Mouse (Mus musculus) MEL (cell line): Measurements from ENCODE around the gene Odf2l.

Source experiments
- CTCF ChIP-seq, 3 experiments: IDR thresholded peaks in 2 of 3; conservative IDR thresholded peaks in 1 of 3; 2 replicates each; pipeline ENCODE4 v1.5.1; 2011 to 2012; ENCODE audit warnings: low read length in 3 of 3, low read depth in 2 of 3, mild to moderate bottlenecking in 2 of 3, improper control_type of control experiment in 1 of 3, inconsistent platforms in 1 of 3, mixed read lengths in 1 of 3, moderate library complexity in 1 of 3; ENCODE audit not compliant: control insufficient read depth in 1 of 3, insufficient read depth in 1 of 3, poor library complexity in 1 of 3, severe bottlenecking in 1 of 3
- E2F4 ChIP-seq: IDR thresholded peaks from 2 replicates; pipeline ENCODE4 v1.6.1; 2011; ENCODE audit warnings: low read depth, low read length, improper control_type of control experiment, borderline replicate concordance
- EP300 ChIP-seq, 2 experiments: IDR thresholded peaks; 2 replicates each; pipeline ENCODE4 v1.6.1; 2011; ENCODE audit warnings: improper control_type of control experiment in 2 of 2, low read length in 2 of 2, low read depth in 1 of 2, mild to moderate bottlenecking in 1 of 2
- GABPA ChIP-seq: IDR thresholded peaks from 2 replicates; pipeline ENCODE4 v1.6.1; 2012; ENCODE audit warnings: low read depth, mild to moderate bottlenecking, inconsistent platforms, low read length, improper control_type of control experiment, moderate library complexity
- MAX ChIP-seq: IDR thresholded peaks from 2 replicates; pipeline ENCODE4 v1.6.1; 2011; ENCODE audit warnings: low read length, improper control_type of control experiment
- MEF2A ChIP-seq: IDR thresholded peaks from 2 replicates; pipeline ENCODE4 v1.6.1; 2014; ENCODE audit warnings: low read depth, mild to moderate bottlenecking, inconsistent platforms, low read length, improper control_type of control experiment; ENCODE audit not compliant: poor library complexity, insufficient replicate concordance, severe bottlenecking; ENCODE audit errors: extremely low read depth
- MYC ChIP-seq: IDR thresholded peaks from 2 replicates; pipeline ENCODE4 v1.6.1; 2011; ENCODE audit warnings: low read depth, mild to moderate bottlenecking, low read length, improper control_type of control experiment, moderate library complexity
- POLR2AphosphoS2 ChIP-seq: IDR thresholded peaks from 2 replicates; pipeline ENCODE4 v1.6.1; 2011; ENCODE audit warnings: low read length, improper control_type of control experiment
- RCOR1 ChIP-seq: IDR thresholded peaks from 2 replicates; pipeline ENCODE4 v1.6.1; 2012; ENCODE audit warnings: low read depth, mild to moderate bottlenecking, inconsistent platforms, low read length, improper control_type of control experiment
- TCF12 ChIP-seq: IDR thresholded peaks from 2 replicates; pipeline ENCODE4 v1.6.1; 2014; ENCODE audit warnings: low read depth, mild to moderate bottlenecking, inconsistent platforms, low read length, improper control_type of control experiment, moderate library complexity
- UBTF ChIP-seq: IDR thresholded peaks from 2 replicates; pipeline ENCODE4 v1.6.1; 2012; ENCODE audit warnings: low read depth, mild to moderate bottlenecking, inconsistent platforms, low read length, improper control_type of control experiment, moderate library complexity, borderline replicate concordance; ENCODE audit not compliant: insufficient read depth
- USF1 ChIP-seq: IDR thresholded peaks from 2 replicates; pipeline ENCODE4 v1.6.1; 2014; ENCODE audit warnings: low read depth, mild to moderate bottlenecking, inconsistent platforms, low read length, improper control_type of control experiment, moderate library complexity
- ZC3H11A ChIP-seq: IDR thresholded peaks from 2 replicates; pipeline ENCODE4 v1.6.1; 2012; ENCODE audit warnings: low read depth, mild to moderate bottlenecking, inconsistent platforms, low read length, improper control_type of control experiment

DNA sequence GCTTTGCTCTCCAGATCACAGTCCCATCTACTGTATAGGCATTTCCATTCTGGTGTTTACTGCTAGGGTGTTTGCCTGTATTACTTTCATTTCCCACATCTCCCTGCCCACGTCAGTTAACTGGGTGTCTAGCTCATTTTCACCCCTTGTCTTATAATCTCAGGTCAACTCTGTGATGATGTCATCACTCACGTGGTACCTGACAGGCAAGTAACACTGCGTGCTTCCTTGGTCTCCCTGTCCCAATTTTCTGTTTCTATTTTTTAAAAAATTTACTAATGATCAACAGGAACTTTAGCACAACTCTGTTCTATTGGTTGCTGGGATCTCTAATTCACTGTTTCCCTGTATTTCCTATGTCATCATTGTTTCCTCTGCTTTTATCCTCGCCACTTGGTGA lies 49.4 kb upstream of the Odf2l start:
- TF ChIP-seq CTCF (IDR thresholded peaks at IDR 0.05 in 2 of 3, conservative IDR thresholded peaks at IDR 0.05 in 1 of 3; ENCODE audit: control insufficient read depth in 1 of 3, insufficient read depth in 1 of 3, low read depth in 2 of 3, low read length in 3 of 3, poor library complexity in 1 of 3, severe bottlenecking in 1 of 3): no peak
- TF ChIP-seq EP300 (IDR thresholded peaks at IDR 0.05; ENCODE audit: low read depth in 1 of 2, low read length in 2 of 2): no peak
- no peak for TF ChIP-seq ZC3H11A
- no peak for TF ChIP-seq USF1
- TF ChIP-seq MAX: no peak
- TF ChIP-seq MEF2A: no peak
- no peak for TF ChIP-seq POLR2AphosphoS2
- no peak for TF ChIP-seq MYC
- TF ChIP-seq RCOR1: no peak
- TF ChIP-seq GABPA: no peak
- TF ChIP-seq E2F4: no peak
- no peak for TF ChIP-seq TCF12
- TF ChIP-seq UBTF: no peak
